Mouse (Mus musculus) lung, embryonic 16.5 days (tissue): ENCODE measurements around the gene Disp3. TPM values are rescaled to one million over a fixed set of nuclear protein-coding genes. Genes with fewer than 3 reads are reported as not detected.
A peak's percentile ranks its signal among the peaks of the same experiment; 100 is the strongest.

Experiments
- ATAC-seq: fragments of 200-750 bp; cut with Nextera tagmentation; 2 replicates; pipeline ENCODE4 v1.8.0; 2017; ENCODE audit warnings: low read depth, mild to moderate bottlenecking, moderate library complexity
- H3K27ac ChIP-seq: fragments of 300-500 bp; sonication (generic); 2 replicates; pipeline ENCODE4 v1.5.1; 2014; ENCODE audit warnings: mild to moderate bottlenecking, control low read depth, low read length
- H3K27me3 ChIP-seq: fragments of 300-500 bp; sonication (generic); 2 replicates; pipeline ENCODE4 v1.6.1; 2014; ENCODE audit warnings: low read depth, low read length, mixed read lengths; ENCODE audit not compliant: control insufficient read depth, insufficient read depth
- H3K36me3 ChIP-seq: fragments of 300-500 bp; sonication (generic); 2 replicates; pipeline ENCODE4 v1.6.1; 2014; ENCODE audit warnings: low read length; ENCODE audit not compliant: control insufficient read depth, insufficient read depth
- H3K4me1 ChIP-seq: fragments of 300-500 bp; sonication (generic); replicated peaks from 2 replicates; pipeline ENCODE4 v1.6.1; 2014; ENCODE audit warnings: low read length, mixed read lengths; ENCODE audit not compliant: control insufficient read depth, insufficient read depth
- H3K4me2 ChIP-seq: fragments of 300-500 bp; sonication (generic); 2 replicates; pipeline ENCODE4 v1.6.1; 2014; ENCODE audit warnings: low read depth, low read length, control low read depth
- H3K4me3 ChIP-seq: fragments of 300-500 bp; sonication (generic); 2 replicates; pipeline ENCODE4 v1.5.1; 2014; ENCODE audit warnings: mild to moderate bottlenecking, low read length, control low read depth
- H3K9ac ChIP-seq: fragments of 300-500 bp; sonication (generic); 2 replicates; pipeline ENCODE4 v1.6.1; 2014; ENCODE audit warnings: low read length, control low read depth
- H3K9me3 ChIP-seq: fragments of 300-500 bp; sonication (generic); 2 replicates; pipeline ENCODE4 v1.6.1; 2016; ENCODE audit warnings: low read length; ENCODE audit not compliant: control insufficient read depth
- WGBS: fragments of 180-500 bp; shearing (Covaris S2); extraction: QIAGEN DNeasy Blood & Tissue Kit; methylation state at CpG from one replicate; pipeline ENCODE4 v1.1.7; 2014; 5-methylcytosine and 5-hydroxymethylcytosine counted together
- polyA plus RNA-seq: library from polyadenylated mRNA; unstranded; fragments of >200 nt; fragmentation: Nextera tagmentation; extraction: Ambion mirVana; gene quantifications from 2 replicates; pipeline ENCODE4 v1.2.1, GENCODE M21; 2015

The Disp3 gene
- polyA plus RNA-seq, 1 experiment from 2014 or later, result 0.08 TPM

DNA sequence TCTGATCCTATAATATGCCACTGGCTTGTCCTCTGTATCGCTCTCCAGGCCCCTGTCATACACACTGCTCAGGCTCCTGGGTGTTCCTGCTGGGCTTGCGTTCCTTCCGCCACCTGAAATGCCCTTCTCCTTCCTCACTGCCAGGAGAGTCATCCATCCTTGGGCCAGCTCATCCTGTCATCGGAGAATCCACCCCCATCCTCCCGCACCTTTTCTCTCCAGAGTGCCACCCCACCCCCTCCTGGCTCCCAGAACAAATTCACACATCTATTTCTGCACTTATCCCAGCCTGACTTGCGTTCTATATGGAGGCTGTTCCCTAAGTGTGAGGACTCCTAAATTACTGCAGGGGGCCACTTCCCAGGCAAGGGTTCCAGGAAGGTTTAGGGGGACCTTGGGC, 9.9 kb upstream of the Disp3 start:
- H3K36me3 ChIP-seq, result no peaks in the 10 kb centered on the region
- H3K27me3 ChIP-seq, result no peaks in the 10 kb centered on the region
- no peak for ATAC-seq
- no peak overlapping the region for H3K9ac ChIP-seq
- no peak overlapping the region for H3K27ac ChIP-seq
- H3K4me2 ChIP-seq, result no peak overlapping the region
- H3K9me3 ChIP-seq, result no peaks in the 10 kb centered on the region
- H3K4me1 ChIP-seq, result no peaks in the 10 kb centered on the region
- WGBS, result 56% methylated on average over 6 of the region's 6 CpGs
- H3K4me3 ChIP-seq, result no peak overlapping the region

DNA sequence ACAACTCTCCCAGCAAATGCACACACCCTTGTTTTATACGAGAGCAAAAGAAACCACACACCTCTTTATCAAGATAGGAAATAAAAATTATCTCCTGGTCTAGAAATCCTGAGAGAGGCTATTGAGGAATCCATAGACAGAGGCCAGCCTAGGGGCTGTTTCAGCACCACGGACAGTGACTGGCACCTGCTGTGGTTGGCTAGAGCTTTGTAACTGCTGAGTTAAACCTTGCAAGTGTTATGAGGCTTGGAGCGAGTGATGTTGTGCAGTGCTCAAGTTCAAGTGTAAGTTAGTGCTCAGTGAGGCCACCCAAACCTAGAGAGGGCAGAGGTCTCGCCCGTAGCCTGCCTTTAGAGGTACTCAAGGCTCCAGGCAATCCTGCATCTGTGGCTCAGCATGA, 5.6 kb upstream of the Disp3 start:
- H3K36me3 ChIP-seq, result no peaks in the 10 kb centered on the region
- H3K9me3 ChIP-seq, result no peaks in the 10 kb centered on the region
- no peak overlapping the region for H3K4me3 ChIP-seq
- no peak overlapping the region for H3K27ac ChIP-seq
- 11% methylated on average over 5 of the region's 5 CpGs for WGBS
- H3K27me3 ChIP-seq, result peaks cover under 1% of the 10 kb centered on the region; the same call in 1 of the 2 replicates
- no peaks in the 10 kb centered on the region for H3K4me1 ChIP-seq
- H3K9ac ChIP-seq, result no peak overlapping the region
- ATAC-seq, result no peak
- no peak overlapping the region for H3K4me2 ChIP-seq

DNA sequence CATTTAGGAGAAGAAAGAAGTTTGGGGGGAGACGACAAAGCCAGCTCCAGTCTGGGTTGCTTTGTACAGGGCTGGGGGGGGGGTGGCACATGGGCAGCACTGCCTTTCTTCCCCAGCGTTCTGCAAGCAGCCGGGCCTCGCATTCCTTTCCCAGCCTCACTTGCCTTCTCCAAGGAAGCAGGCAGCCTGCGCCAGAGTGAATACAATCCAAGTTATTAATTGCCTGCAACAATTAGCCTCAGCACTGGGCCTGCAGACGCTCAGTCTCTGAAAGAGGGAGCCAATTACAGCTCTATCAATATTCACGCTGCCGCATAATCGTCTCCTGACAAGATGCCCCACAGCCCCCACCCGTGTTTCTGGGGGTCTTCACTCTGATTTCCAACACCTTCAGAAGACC, 4.1 kb upstream of the Disp3 start:
- Histone ChIP-seq H3K36me3 (no peaks in the 10 kb centered on the region), H3K9ac (no peak overlapping the region), H3K27me3 (peaks cover 15% of the 10 kb centered on the region), H3K4me2 (no peak overlapping the region), H3K4me3 (no peak overlapping the region), H3K9me3 (no peaks in the 10 kb centered on the region), H3K27ac (no peak overlapping the region), H3K4me1 (peaks cover 3% of the 10 kb centered on the region; the same call in 1 of the 2 replicates)
- ATAC-seq, result no peak
- WGBS, result 67% methylated on average over 10 of the region's 10 CpGs

DNA sequence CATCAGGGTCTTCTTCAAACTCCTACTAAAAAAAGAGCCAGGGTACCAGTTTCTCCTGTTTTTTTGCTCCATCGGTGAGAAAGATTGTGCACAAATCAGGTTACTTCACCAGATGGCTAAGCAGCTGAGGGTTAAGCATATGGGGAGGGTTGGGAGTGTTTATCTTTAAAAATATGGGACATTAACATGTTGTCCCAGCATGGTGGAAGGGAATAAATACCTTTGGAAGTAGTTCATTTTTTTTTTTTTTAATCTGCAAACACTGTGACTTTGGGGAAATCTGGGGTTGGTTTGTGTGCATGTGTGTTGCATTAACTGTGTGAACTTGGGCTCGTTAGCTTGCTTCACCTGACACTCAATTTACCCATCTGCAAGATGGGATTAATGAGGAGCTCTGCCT, 3.3 kb upstream of the Disp3 start:
- H3K27ac ChIP-seq, result no peak overlapping the region
- no peaks in the 10 kb centered on the region for H3K36me3 ChIP-seq
- peaks cover 3% of the 10 kb centered on the region; the same call in 1 of the 2 replicates for H3K4me1 ChIP-seq
- no peak overlapping the region for H3K9ac ChIP-seq
- no peak overlapping the region for H3K4me3 ChIP-seq
- H3K9me3 ChIP-seq, result no peaks in the 10 kb centered on the region
- no peak overlapping the region for H3K4me2 ChIP-seq
- WGBS, result 58% methylated on average over 2 of the region's 2 CpGs
- ATAC-seq, result no peak
- H3K27me3 ChIP-seq, result peaks cover 22% of the 10 kb centered on the region

DNA sequence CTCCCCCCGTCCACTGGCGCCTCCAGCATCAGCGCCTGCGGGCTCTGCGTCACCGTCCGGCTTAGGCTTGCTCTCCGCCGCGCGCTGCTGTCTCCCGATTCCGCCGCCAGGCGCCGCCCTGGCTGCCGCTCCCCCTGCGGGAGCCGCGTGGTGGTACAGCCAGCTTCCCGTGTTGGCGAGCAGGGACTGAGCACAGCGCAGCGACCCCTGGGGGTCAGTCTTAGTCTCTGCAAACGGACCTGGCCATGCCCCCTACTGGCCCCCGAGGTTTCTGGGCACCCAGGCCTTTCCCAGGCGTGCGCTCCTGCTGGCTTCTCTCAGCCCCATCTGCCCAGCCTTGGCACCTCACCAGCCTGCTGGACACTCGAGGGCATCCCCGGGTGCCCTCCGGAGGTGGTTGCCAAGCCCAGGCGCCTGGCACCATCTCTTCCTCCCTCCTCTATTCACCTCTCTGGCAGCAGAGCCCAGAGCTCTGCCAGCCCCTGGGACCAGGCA, 337 bp upstream of the Disp3 start:
- no peak overlapping the region for H3K9ac ChIP-seq
- 4% methylated on average over 28 of the region's 32 CpGs for WGBS
- peak overlapping the region; percentile 39 for H3K4me3 ChIP-seq
- peak overlapping the region; percentile 60 for H3K4me2 ChIP-seq
- ATAC-seq, result peak; percentile 87
- H3K4me1 ChIP-seq, result peaks cover 3% of the 10 kb centered on the region; the same call in 1 of the 2 replicates
- no peaks in the 10 kb centered on the region for H3K9me3 ChIP-seq
- peaks cover 30% of the 10 kb centered on the region for H3K27me3 ChIP-seq
- H3K36me3 ChIP-seq, result no peaks in the 10 kb centered on the region
- no peak overlapping the region for H3K27ac ChIP-seq

DNA sequence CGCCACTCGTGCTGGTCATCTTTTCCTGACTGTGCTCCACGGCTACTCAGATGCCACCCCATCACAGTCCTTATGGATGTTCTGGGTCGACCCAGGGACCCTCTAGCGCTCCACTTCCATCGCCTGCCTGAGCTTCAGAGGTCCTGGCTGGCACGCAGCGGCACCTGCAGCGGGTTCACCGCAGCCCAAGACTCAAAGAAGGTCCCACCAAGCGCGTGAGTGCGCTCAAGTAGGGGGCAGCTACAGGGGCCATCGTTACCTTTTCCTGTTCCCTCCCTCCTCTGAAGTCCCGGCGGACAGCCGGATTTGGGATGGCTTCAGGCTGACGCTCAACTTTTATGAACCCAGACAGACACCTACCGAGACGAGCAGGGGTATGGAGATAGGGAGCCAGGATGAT, 724 bp downstream of the Disp3 start:
- Histone ChIP-seq H3K27me3 (peaks cover 30% of the 10 kb centered on the region), H3K4me3 (no peak overlapping the region; the same call in 1 of the 2 replicates), H3K36me3 (no peaks in the 10 kb centered on the region), H3K27ac (no peak overlapping the region), H3K9me3 (no peaks in the 10 kb centered on the region), H3K4me2 (no peak overlapping the region; the same call in 1 of the 2 replicates), H3K9ac (no peak overlapping the region), H3K4me1 (peaks cover 3% of the 10 kb centered on the region; the same call in 1 of the 2 replicates)
- 2% methylated on average over 20 of the region's 20 CpGs for WGBS
- 0 out of 2 replicates have a peak, but pooled peaks have one; percentile 1 for ATAC-seq

DNA sequence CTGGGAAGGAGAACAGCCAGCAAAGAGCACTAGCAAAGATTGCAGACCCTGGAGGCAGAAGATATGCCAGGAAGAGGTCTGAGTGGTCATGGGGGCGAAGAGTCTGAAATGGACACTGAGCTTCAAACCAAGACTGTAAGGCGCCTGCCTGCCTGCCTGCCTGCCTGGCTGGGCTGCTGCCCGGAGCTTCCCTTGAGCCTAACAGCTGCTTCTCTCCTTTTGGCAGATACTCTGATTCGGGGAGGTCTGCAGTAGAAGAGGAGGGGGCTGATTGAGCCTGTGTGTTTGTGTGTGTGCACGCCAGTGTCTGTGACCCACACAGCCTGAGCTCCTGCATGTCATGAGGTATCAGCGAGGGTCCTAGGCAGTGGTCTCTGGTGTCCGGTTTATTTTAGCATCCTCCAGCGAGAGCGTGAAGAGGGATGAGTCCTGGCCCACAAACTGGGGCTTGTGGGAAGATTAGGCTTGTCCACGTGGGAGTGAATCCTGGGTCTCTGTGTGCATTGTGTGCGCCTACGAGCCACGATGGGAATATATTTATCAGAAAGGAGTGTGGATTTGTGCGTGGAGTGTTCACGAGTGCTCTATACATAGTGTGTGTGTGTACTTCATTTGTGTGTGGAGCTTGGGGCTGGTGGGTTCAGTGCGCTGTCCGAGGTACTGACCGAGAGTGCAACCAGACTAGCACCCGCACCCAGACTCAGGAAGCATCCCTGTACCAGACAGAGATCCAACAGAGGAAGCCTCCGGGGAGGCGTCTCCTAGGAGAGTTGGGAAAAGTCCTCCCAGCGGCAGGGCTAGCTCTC, 1.3 kb downstream of the Disp3 start:
- Histone ChIP-seq H3K4me2 (no peak overlapping the region), H3K36me3 (no peaks in the 10 kb centered on the region), H3K27ac (no peak overlapping the region), H3K9me3 (no peaks in the 10 kb centered on the region), H3K4me3 (no peak overlapping the region), H3K9ac (no peak overlapping the region), H3K4me1 (peaks cover 3% of the 10 kb centered on the region; the same call in 1 of the 2 replicates), H3K27me3 (peaks cover 30% of the 10 kb centered on the region)
- WGBS, result 18% methylated on average over 22 of the region's 22 CpGs
- ATAC-seq, result peak; percentile 47; the same call in 1 of the 2 replicates

- 40% methylated on average over 13 of the region's 13 CpGs for WGBS
- H3K4me2 ChIP-seq, result no peak overlapping the region
- peaks cover 30% of the 10 kb centered on the region for H3K27me3 ChIP-seq
- peaks cover 3% of the 10 kb centered on the region; the same call in 1 of the 2 replicates for H3K4me1 ChIP-seq
- no peak overlapping the region for H3K9ac ChIP-seq
- ATAC-seq, result no peak
- no peaks in the 10 kb centered on the region for H3K36me3 ChIP-seq
- H3K9me3 ChIP-seq, result no peaks in the 10 kb centered on the region
- no peak overlapping the region for H3K27ac ChIP-seq
- no peak overlapping the region for H3K4me3 ChIP-seq
Measured at GRCm38 (mm10) chr4:148284219-148284618, 3.5 kb downstream of the Disp3 start.

GRCm38 (mm10) chr4:148276816-148277491, 10.8 kb downstream of the Disp3 start:
- WGBS, result 19% methylated on average over 4 of the region's 4 CpGs
- H3K4me2 ChIP-seq, result no peak overlapping the region
- H3K27ac ChIP-seq, result no peak overlapping the region
- H3K4me3 ChIP-seq, result no peak overlapping the region
- H3K9ac ChIP-seq, result no peak overlapping the region
- no peak for ATAC-seq
- no peaks in the 10 kb centered on the region for H3K36me3 ChIP-seq
- H3K9me3 ChIP-seq, result no peaks in the 10 kb centered on the region
- H3K27me3 ChIP-seq, result peaks cover 10% of the 10 kb centered on the region
- H3K4me1 ChIP-seq, result no peaks in the 10 kb centered on the region
